Comparison of ENCODE assay signal across 17 mouse cellular contexts in the genomic region with DNA sequence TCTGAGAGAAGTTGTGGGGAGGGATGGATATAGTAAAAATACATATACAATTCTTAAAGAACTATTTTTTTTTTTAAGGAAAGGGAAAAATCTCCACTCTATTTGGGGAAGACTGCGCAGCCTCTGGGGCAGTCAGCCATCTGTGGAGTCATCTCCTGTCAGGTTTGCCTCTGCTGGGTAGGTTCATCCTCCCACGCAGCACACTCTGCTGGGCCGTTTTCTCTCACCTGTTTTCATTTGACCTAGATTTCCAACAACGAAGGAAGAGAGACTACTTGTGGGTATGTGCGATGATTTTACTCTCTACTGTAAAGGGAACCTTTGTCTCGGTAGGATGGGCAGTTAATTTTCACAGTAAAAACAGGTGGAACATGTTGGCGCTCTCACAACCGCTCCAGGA.
DNase-seq lines count a peak whose midpoint lies in the region; TF ChIP-seq lines count a peak whose summit lies in the region.
"Had no signal": no experiment of that assay in that cellular context is flagged by ENCODE, and none has a peak within 500 bp of the region (broad histone marks: within the 10 kb centered on the region; RNA-seq: fewer than 3 reads in every experiment).

No protein-coding gene starts in this region.

- H3K4me3 ChIP-seq in testis, adult 2 months (ENCODE audit: control insufficient read depth, low read depth, low read length): peak overlapping the region; percentile 70
- H3K4me3 ChIP-seq: embryonic facial prominence, embryonic 13.5 days; forebrain, embryonic 13.5 days; heart, adult 2 months; heart, embryonic 15.5 days; hindbrain, embryonic 13.5 days had no signal

- DNase-seq in cerebellum, adult 11 months: peak; percentile 36
- no peak for DNase-seq in cerebellum, postnatal 10 days
- no peak for DNase-seq in testis, postnatal 10 days (ENCODE audit: low spot score)
- DNase-seq in cerebellum, adult 9-10 months: peak; percentile 67
- DNase-seq in lung, postnatal 10 days: no peak
- no peak for DNase-seq in retina, postnatal 1 day
- DNase-seq: adrenal gland, postnatal 14 days; forebrain, postnatal 0 days; heart, adult 2 months; heart, postnatal 14 days; kidney, adult 11 months had no signal

- TF ChIP-seq POLR2A in testis, adult 2 months (IDR thresholded peaks at IDR 0.05; ENCODE audit: control insufficient read depth, low read depth, low read length): no peak

- no peaks in the 10 kb centered on the region for H3K27me3 ChIP-seq in testis, adult 2 months (ENCODE audit: control insufficient read depth, insufficient read depth, low read length)
- H3K27me3 ChIP-seq: embryonic facial prominence, embryonic 13.5 days; heart, embryonic 15.5 days; hindbrain, embryonic 13.5 days had no signal

- H3K27ac ChIP-seq in testis, adult 2 months (ENCODE audit: control insufficient read depth, insufficient read depth, low read depth, low read length): no peak overlapping the region
- H3K27ac ChIP-seq: embryonic facial prominence, embryonic 13.5 days; forebrain, embryonic 13.5 days; heart, adult 2 months; heart, embryonic 15.5 days; hindbrain, embryonic 13.5 days; hindbrain, postnatal 0 days had no signal

- H3K4me1 ChIP-seq in testis, adult 2 months (ENCODE audit: control insufficient read depth, insufficient read depth, low read length): peaks cover 9% of the 10 kb centered on the region
- H3K4me1 ChIP-seq: forebrain, embryonic 13.5 days; heart, embryonic 15.5 days had no signal

- no peak for TF ChIP-seq CTCF in testis, adult 2 months (IDR thresholded peaks at IDR 0.05; ENCODE audit: control insufficient read depth, insufficient read depth, insufficient replicate concordance, low read depth, low read length)

- H3K36me3 ChIP-seq in testis, adult 2 months (ENCODE audit: control insufficient read depth, insufficient read depth, low read length): no peaks in the 10 kb centered on the region
- H3K36me3 ChIP-seq: embryonic facial prominence, embryonic 13.5 days; heart, embryonic 15.5 days; hindbrain, embryonic 13.5 days had no signal

Comparison
In these comparisons a context has a peak if more than half of its experiments do, and no peak if none do; other contexts are left out.
1. DNase-seq: peak in cerebellum, adult 11 months (single experiment) and cerebellum, adult 9-10 months (single experiment); none in cerebellum, postnatal 10 days (0 of 2), testis, postnatal 10 days (single experiment), lung, postnatal 10 days (single experiment) and retina, postnatal 1 day (single experiment).